In genomic region chr7:29785888-29786287, GRCm38 (mm10) we compare ENCODE assay signal across 8 mouse cellular contexts. TPM values are rescaled to one million over a fixed set of nuclear protein-coding genes. Genes with fewer than 3 reads are reported as not detected.
DNase-seq lines count a peak whose midpoint lies in the region; ATAC-seq and TF ChIP-seq lines count a peak whose summit lies in the region.

No protein-coding gene starts in this region.

- ATAC-seq in lung, embryonic 16.5 days (ENCODE audit: low read depth) = no peak
- ATAC-seq in limb, embryonic 12.5 days (ENCODE audit: insufficient number of reproducible peaks, insufficient read depth, low FRiP score, low TSS enrichment, low read depth) = no peak
- no peak for ATAC-seq in stomach, embryonic 14.5 days (ENCODE audit: insufficient number of reproducible peaks, insufficient read depth, low FRiP score, low read depth)
- ATAC-seq in megakaryocyte, adult 5-6 weeks (ENCODE audit: poor library complexity, severe bottlenecking) = no peak

- peak overlapping the region; percentile 45 for H3K9ac ChIP-seq in lung, embryonic 16.5 days (ENCODE audit: low read length)
- 0 out of 2 replicates have a peak overlapping the region, but pooled peaks have one; percentile 35 for H3K9ac ChIP-seq in limb, embryonic 12.5 days (replicated peaks)
- H3K9ac ChIP-seq in stomach, embryonic 14.5 days (replicated peaks; ENCODE audit: low read depth, low read length) = no peak overlapping the region; the same call in 1 of the 2 replicates

- H3K36me3 ChIP-seq in lung, embryonic 16.5 days (ENCODE audit: control insufficient read depth, insufficient read depth, low read length) = peaks cover 17% of the 10 kb centered on the region
- H3K36me3 ChIP-seq in limb, embryonic 12.5 days = peaks cover 48% of the 10 kb centered on the region
- peaks cover 29% of the 10 kb centered on the region for H3K36me3 ChIP-seq in stomach, embryonic 14.5 days (ENCODE audit: control insufficient read depth, insufficient read depth, low read length)

- no peak overlapping the region for H3K27ac ChIP-seq in lung, embryonic 16.5 days (ENCODE audit: low read length)
- no peak overlapping the region for H3K27ac ChIP-seq in limb, embryonic 12.5 days
- no peak overlapping the region for H3K27ac ChIP-seq in stomach, embryonic 14.5 days (ENCODE audit: low read length)

- peak overlapping the region; percentile 68 for H3K4me3 ChIP-seq in lung, embryonic 16.5 days (ENCODE audit: low read length)
- no peak overlapping the region for H3K4me3 ChIP-seq in lung, adult 2 months (replicated peaks; ENCODE audit: extremely low read depth, low read depth, low read length)
- H3K4me3 ChIP-seq in limb, embryonic 12.5 days (replicated peaks) = peak overlapping the region; percentile 82
- H3K4me3 ChIP-seq in stomach, embryonic 14.5 days (ENCODE audit: low read depth, low read length) = peak overlapping the region; percentile 75

- H3K27me3 ChIP-seq in lung, embryonic 16.5 days (ENCODE audit: control insufficient read depth, insufficient read depth, low read depth, low read length) = no peaks in the 10 kb centered on the region
- no peaks in the 10 kb centered on the region for H3K27me3 ChIP-seq in limb, embryonic 12.5 days
- no peaks in the 10 kb centered on the region for H3K27me3 ChIP-seq in stomach, embryonic 14.5 days (ENCODE audit: control insufficient read depth, insufficient read depth, low read length)

- H3K4me2 ChIP-seq in lung, embryonic 16.5 days (ENCODE audit: low read depth, low read length) = peak overlapping the region; percentile 82
- H3K4me2 ChIP-seq in limb, embryonic 12.5 days = peak overlapping the region; percentile 76
- peak overlapping the region; percentile 71 for H3K4me2 ChIP-seq in stomach, embryonic 14.5 days (replicated peaks; ENCODE audit: low read depth, low read length)

- no peak for TF ChIP-seq CTCF in lung, adult 2 months (IDR thresholded peaks at IDR 0.05; ENCODE audit: insufficient read depth, low read length)

- 67% methylated on average over 5 of the region's 5 CpGs for WGBS in lung, embryonic 16.5 days
- WGBS in lung, adult 2 months = 79% methylated on average over 5 of the region's 5 CpGs
- 70% methylated on average over 5 of the region's 5 CpGs for WGBS in limb, embryonic 12.5 days
- WGBS in stomach, embryonic 14.5 days = 75% methylated on average over 5 of the region's 5 CpGs

- peak; percentile 25 to 38 for DNase-seq in cerebellum, postnatal 10 days
- no peak for DNase-seq in cerebellum, adult 8-10 months
- DNase-seq in lung, adult 2 months = no peak
- no peak for DNase-seq in thymus, postnatal 10 days (ENCODE audit: low spot score in 2 of 2)

- H3K9me3 ChIP-seq in lung, embryonic 16.5 days (ENCODE audit: control insufficient read depth, low read length) = no peaks in the 10 kb centered on the region
- no peaks in the 10 kb centered on the region for H3K9me3 ChIP-seq in limb, embryonic 12.5 days
- H3K9me3 ChIP-seq in stomach, embryonic 14.5 days (ENCODE audit: control insufficient read depth, low read depth, low read length) = no peaks in the 10 kb centered on the region

- H3K4me1 ChIP-seq in lung, embryonic 16.5 days (replicated peaks; ENCODE audit: control insufficient read depth, insufficient read depth, low read length) = peaks cover 11% of the 10 kb centered on the region
- H3K4me1 ChIP-seq in lung, adult 2 months (ENCODE audit: control insufficient read depth, insufficient read depth, low read length) = no peaks in the 10 kb centered on the region
- peaks cover 13% of the 10 kb centered on the region for H3K4me1 ChIP-seq in limb, embryonic 12.5 days (replicated peaks)
- H3K4me1 ChIP-seq in stomach, embryonic 14.5 days (ENCODE audit: control insufficient read depth, insufficient read depth, low read length) = peaks cover 8% of the 10 kb centered on the region

- TF ChIP-seq POLR2A in lung, adult 2 months (IDR thresholded peaks at IDR 0.05; ENCODE audit: borderline replicate concordance, extremely low read depth, low read depth, low read length) = no peak

RNA-seq across cellular contexts. Expression of gene Zfp30, which starts 2.1 kb away (rescaled TPM):
- 6.4 and 6.9 TPM in 2 replicates for polyA plus RNA-seq in lung, embryonic 16.5 days (2015; fragmentation: Nextera tagmentation; extraction: Ambion mirVana)
- polyA plus RNA-seq in lung, adult 2 months (2012; rRNA removed) = 1.8 and 2.0 TPM in 2 replicates
- polyA plus RNA-seq in limb, embryonic 12.5 days (2016; fragmentation: Nextera tagmentation; extraction: Ambion mirVana) = 9.3 and 9.9 TPM in 2 replicates
- 8.6 and 10.2 TPM in 2 replicates for polyA plus RNA-seq in stomach, embryonic 14.5 days (2014; fragmentation: Nextera tagmentation; extraction: Ambion mirVana)
- total RNA-seq in megakaryocyte, adult 5-6 weeks (2015) = 0.25 TPM in 1 of 2 replicates, not detected in the other
- not detected in 2 replicates for total RNA-seq in megakaryocyte, adult 5-6 weeks (2017)

RNA-seq across cellular contexts. Expression of gene Zfp84, which starts 17.5 kb away (rescaled TPM):
- 12.8 and 13.7 TPM in 2 replicates for polyA plus RNA-seq in lung, embryonic 16.5 days (2015; fragmentation: Nextera tagmentation; extraction: Ambion mirVana)
- polyA plus RNA-seq in lung, adult 2 months (2012; rRNA removed) = 3.3 and 4.7 TPM in 2 replicates
- polyA plus RNA-seq in limb, embryonic 12.5 days (2016; fragmentation: Nextera tagmentation; extraction: Ambion mirVana) = 14.0 and 14.7 TPM in 2 replicates
- polyA plus RNA-seq in stomach, embryonic 14.5 days (2014; fragmentation: Nextera tagmentation; extraction: Ambion mirVana) = 13.9 and 16.3 TPM in 2 replicates
- total RNA-seq in megakaryocyte, adult 5-6 weeks (2015) = 9.6 and 14.7 TPM in 2 replicates
- total RNA-seq in megakaryocyte, adult 5-6 weeks (2017) = 12.3 and 15.7 TPM in 2 replicates

RNA-seq across cellular contexts. Expression of gene Zfp790, which starts 30.0 kb away (rescaled TPM):
- 15.6 and 16.0 TPM in 2 replicates for polyA plus RNA-seq in lung, embryonic 16.5 days (2015; fragmentation: Nextera tagmentation; extraction: Ambion mirVana)
- polyA plus RNA-seq in lung, adult 2 months (2012; rRNA removed) = 2.3 and 3.3 TPM in 2 replicates
- 17.1 and 18.0 TPM in 2 replicates for polyA plus RNA-seq in limb, embryonic 12.5 days (2016; fragmentation: Nextera tagmentation; extraction: Ambion mirVana)
- 13.5 and 16.6 TPM in 2 replicates for polyA plus RNA-seq in stomach, embryonic 14.5 days (2014; fragmentation: Nextera tagmentation; extraction: Ambion mirVana)
- 4.8 and 5.6 TPM in 2 replicates for total RNA-seq in megakaryocyte, adult 5-6 weeks (2015)
- 9.0 and 9.1 TPM in 2 replicates for total RNA-seq in megakaryocyte, adult 5-6 weeks (2017)

RNA-seq across cellular contexts. Expression of gene Catsperg2, which starts 59.1 kb away (rescaled TPM):
- polyA plus RNA-seq in lung, embryonic 16.5 days (2015; fragmentation: Nextera tagmentation; extraction: Ambion mirVana) = 0.14 TPM in 1 of 2 replicates, not detected in the other
- polyA plus RNA-seq in lung, adult 2 months (2012; rRNA removed) = 0.19 TPM in 1 of 2 replicates, not detected in the other
- not detected in 2 replicates for polyA plus RNA-seq in limb, embryonic 12.5 days (2016; fragmentation: Nextera tagmentation; extraction: Ambion mirVana)
- not detected in 2 replicates for polyA plus RNA-seq in stomach, embryonic 14.5 days (2014; fragmentation: Nextera tagmentation; extraction: Ambion mirVana)
- total RNA-seq in megakaryocyte, adult 5-6 weeks (2015) = not detected in 2 replicates
- not detected in 2 replicates for total RNA-seq in megakaryocyte, adult 5-6 weeks (2017)

Comparison
In these comparisons a context has a peak if more than half of its experiments do, and no peak if none do; other contexts are left out.
1. DNase-seq: peak in cerebellum, postnatal 10 days (2 of 2); none in cerebellum, adult 8-10 months (single experiment), lung, adult 2 months (single experiment) and thymus, postnatal 10 days (0 of 2).
2. Peak in every context shown above with its lines, with median percentiles within 50 percentile points of each other: H3K4me2 ChIP-seq.